Mouse (Mus musculus) kidney, postnatal 4 days (tissue): ENCODE data around the gene Uck2.

Source experiments
- DNase-seq, 2 experiments: peaks; one replicate each; pipeline ENCODE4 v3.0.0; 2021; ENCODE audit warnings: mixed read lengths in 2 of 2

Gene Uck2

GRCm38 (mm10) chr1:167285320-167285355 lies at the start of gene Uck2:
Uck2 (minus strand) TSS chr1:167285320.
- DNase-seq, result no peak

- DNase-seq, result no peak
These were observed 46.0 kb upstream of the Uck2 start for GRCm38 (mm10) chr1:167331106-167331505.

GRCm38 (mm10) chr1:167328776-167329175 lies 43.7 kb upstream of the Uck2 start:
- DNase-seq, result no peak

- no peak for DNase-seq
These were observed 36.6 kb upstream of the Uck2 start for GRCm38 (mm10) chr1:167321691-167322090.

GRCm38 (mm10) chr1:167313220-167313619 lies 28.1 kb upstream of the Uck2 start:
- DNase-seq, result no peak

GRCm38 (mm10) chr1:167312367-167312766 lies 27.2 kb upstream of the Uck2 start:
- no peak for DNase-seq

- peak; percentile 99 for DNase-seq
These were observed 23.3 kb upstream of the Uck2 start, which contains the start of gene Tmco1 for GRCm38 (mm10) chr1:167308261-167309054. Tmco1 (plus strand) TSS chr1:167308378.

GRCm38 (mm10) chr1:167307674-167308073 lies 22.6 kb upstream of the Uck2 start:
- DNase-seq, result no peak

- peak; percentile 40 to 58 for DNase-seq
These were observed 21.5 kb upstream of the Uck2 start for GRCm38 (mm10) chr1:167306451-167307240.

GRCm38 (mm10) chr1:167305501-167306137 lies 20.5 kb upstream of the Uck2 start:
- DNase-seq, result no peak

- no peak for DNase-seq
These were observed 15.0 kb upstream of the Uck2 start for GRCm38 (mm10) chr1:167300122-167300521.

GRCm38 (mm10) chr1:167295679-167296402 lies 10.7 kb upstream of the Uck2 start:
- no peak for DNase-seq

GRCm38 (mm10) chr1:167292447-167292846 lies 7.3 kb upstream of the Uck2 start:
- peak; percentile 65 to 77 for DNase-seq

GRCm38 (mm10) chr1:167291610-167292009 lies 6.5 kb upstream of the Uck2 start:
- no peak for DNase-seq

GRCm38 (mm10) chr1:167290263-167290592 lies 5.1 kb upstream of the Uck2 start:
- no peak for DNase-seq

GRCm38 (mm10) chr1:167289567-167290262 lies 4.6 kb upstream of the Uck2 start:
- peak; percentile 65 to 70 for DNase-seq

- DNase-seq, result no peak
These were observed 3.8 kb upstream of the Uck2 start for GRCm38 (mm10) chr1:167288665-167289538.

GRCm38 (mm10) chr1:167287156-167287555 lies 2.0 kb upstream of the Uck2 start:
- DNase-seq, result no peak

- DNase-seq, result no peak
These were observed 236 bp upstream of the Uck2 start for GRCm38 (mm10) chr1:167285356-167285755.

- DNase-seq, result peak; percentile 88 to 94
These were observed 242 bp downstream of the Uck2 start for GRCm38 (mm10) chr1:167284837-167285319.

GRCm38 (mm10) chr1:167284258-167284836 lies 773 bp downstream of the Uck2 start:
- DNase-seq, result peak; percentile 84 to 88
